Mouse (Mus musculus): ENCODE data around the gene Gm17949. TPM values are rescaled to one million over a fixed set of nuclear protein-coding genes. Genes with fewer than 3 reads are reported as not detected.

Gene Gm17949
- polyA plus RNA-seq, 1 experiment from 2014 or later = 0.15 TPM

DNA sequence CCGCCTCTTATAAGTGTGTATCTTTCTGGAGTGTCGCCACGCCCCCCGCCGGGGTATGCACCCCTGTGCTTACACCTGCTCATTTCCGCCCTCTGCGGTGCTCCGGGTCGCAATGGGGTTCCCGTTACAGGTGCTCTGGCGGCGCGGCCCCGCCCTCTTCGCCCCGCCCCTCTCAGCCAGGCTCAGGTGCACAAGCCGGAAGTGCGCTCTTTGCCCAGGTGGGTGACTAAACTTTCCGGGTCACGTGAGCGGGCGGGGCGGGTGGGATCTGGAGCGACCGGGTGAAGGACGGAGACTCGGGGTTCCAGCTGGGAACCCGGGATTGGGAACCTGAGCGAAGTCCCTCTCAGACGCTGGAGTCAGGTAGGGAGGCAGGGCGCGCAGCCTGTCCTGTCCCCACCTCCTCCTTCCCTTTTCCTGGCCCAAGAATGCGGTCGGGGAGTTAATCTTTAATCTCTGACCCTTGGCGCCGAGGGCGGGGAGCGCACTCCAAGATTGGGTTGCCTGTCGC lies 50.8 kb downstream of the Gm17949 start:
- no peaks in the 10 kb centered on the region for H3K9me3 ChIP-seq (ENCODE audit: control insufficient read depth, low read length)
- DNase-seq (ENCODE audit: low spot score) = peak; percentile 83
- H3K4me1 ChIP-seq (replicated peaks; ENCODE audit: control insufficient read depth, insufficient read depth, low read length) = peaks cover 8% of the 10 kb centered on the region; the same call in 1 of the 2 replicates
- peak; percentile 69 for ATAC-seq (replicated peaks; ENCODE audit: low FRiP score, low TSS enrichment, low read depth)
- peak overlapping the region; percentile 34 for H3K4me2 ChIP-seq (ENCODE audit: low read length)
- H3K27me3 ChIP-seq (replicated peaks; ENCODE audit: control insufficient read depth, insufficient read depth, low read length) = peaks cover 25% of the 10 kb centered on the region
- no peaks in the 10 kb centered on the region; the same call in 1 of the 2 replicates for H3K36me3 ChIP-seq (ENCODE audit: control insufficient read depth, insufficient read depth, low read length)
- H3K27ac ChIP-seq (ENCODE audit: low read depth) = peak overlapping the region; percentile 75
- peak overlapping the region; percentile 40 for H3K4me3 ChIP-seq (ENCODE audit: low read depth, low read length)
- 1% methylated on average over 39 of the region's 39 CpGs for WGBS
- H3K9ac ChIP-seq (ENCODE audit: low read length) = peak overlapping the region; percentile 51

DNA sequence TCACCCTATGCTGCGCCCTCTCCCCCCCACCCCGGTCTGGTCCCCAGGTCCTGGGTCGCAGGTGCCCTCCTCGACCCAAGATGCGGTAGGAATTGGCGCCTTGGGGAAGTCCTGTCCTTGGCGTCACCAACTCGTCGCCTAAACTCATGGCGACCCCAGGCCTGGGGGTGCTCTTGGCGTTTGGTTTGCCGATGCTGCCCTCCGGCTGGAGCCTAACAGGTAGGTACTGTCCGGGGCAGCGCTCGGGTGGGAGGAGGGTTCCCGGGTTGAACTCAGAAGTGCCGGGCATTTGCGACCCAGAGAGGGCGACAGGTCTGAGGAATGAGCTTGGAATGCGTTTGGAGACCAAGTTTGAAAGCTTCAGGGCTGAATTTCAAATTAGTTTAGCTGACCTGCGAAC lies 51.3 kb downstream of the Gm17949 start:
- ATAC-seq (replicated peaks; ENCODE audit: low FRiP score, low TSS enrichment, low read depth) = no peak
- Histone ChIP-seq H3K27ac (ENCODE audit: low read depth) (peak overlapping the region; percentile 75), H3K4me3 (ENCODE audit: low read depth, low read length) (peak overlapping the region; percentile 40), H3K27me3 (replicated peaks; ENCODE audit: control insufficient read depth, insufficient read depth, low read length) (peaks cover 25% of the 10 kb centered on the region), H3K4me2 (ENCODE audit: low read length) (peak overlapping the region; percentile 34), H3K36me3 (ENCODE audit: control insufficient read depth, insufficient read depth, low read length) (no peaks in the 10 kb centered on the region; the same call in 1 of the 2 replicates), H3K9me3 (ENCODE audit: control insufficient read depth, low read length) (no peaks in the 10 kb centered on the region), H3K9ac (ENCODE audit: low read length) (peak overlapping the region; percentile 51), H3K4me1 (replicated peaks; ENCODE audit: control insufficient read depth, insufficient read depth, low read length) (peaks cover 8% of the 10 kb centered on the region; the same call in 1 of the 2 replicates)
- WGBS = under 1% methylated on average over 20 of the region's 22 CpGs
- no peak for DNase-seq (ENCODE audit: low spot score)

DNA sequence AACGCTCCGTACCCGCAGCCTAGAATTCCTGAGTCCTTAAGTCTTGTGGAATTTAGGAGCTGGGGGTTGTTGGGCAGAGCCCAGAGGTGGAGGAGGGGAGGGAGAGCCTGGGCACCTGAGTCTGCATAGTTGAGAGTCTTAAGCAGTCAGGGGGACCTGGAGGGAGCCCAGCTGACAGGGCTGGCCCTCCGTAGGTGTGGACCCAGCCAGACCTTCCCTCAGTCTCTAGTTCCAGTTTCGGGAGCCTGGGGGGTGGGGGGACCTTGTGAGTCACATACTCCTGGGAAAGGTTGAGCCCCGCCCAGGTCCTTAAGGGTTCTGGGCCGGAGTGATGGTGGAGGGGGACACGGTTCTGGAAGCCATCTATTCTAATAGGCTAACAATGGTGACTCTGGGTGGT lies 51.8 kb downstream of the Gm17949 start:
- Histone ChIP-seq H3K9ac (ENCODE audit: low read length) (peak overlapping the region; percentile 51), H3K27ac (ENCODE audit: low read depth) (no peak overlapping the region), H3K36me3 (ENCODE audit: control insufficient read depth, insufficient read depth, low read length) (no peaks in the 10 kb centered on the region), H3K4me1 (replicated peaks; ENCODE audit: control insufficient read depth, insufficient read depth, low read length) (peaks cover 8% of the 10 kb centered on the region; the same call in 1 of the 2 replicates), H3K4me3 (ENCODE audit: low read depth, low read length) (peak overlapping the region; percentile 40), H3K9me3 (ENCODE audit: control insufficient read depth, low read length) (no peaks in the 10 kb centered on the region), H3K4me2 (ENCODE audit: low read length) (peak overlapping the region; percentile 34), H3K27me3 (replicated peaks; ENCODE audit: control insufficient read depth, insufficient read depth, low read length) (peaks cover 25% of the 10 kb centered on the region)
- WGBS = 11% methylated on average over 8 of the region's 8 CpGs
- DNase-seq (ENCODE audit: low spot score) (no peak), ATAC-seq (replicated peaks; ENCODE audit: low FRiP score, low TSS enrichment, low read depth) (no peak)

DNA sequence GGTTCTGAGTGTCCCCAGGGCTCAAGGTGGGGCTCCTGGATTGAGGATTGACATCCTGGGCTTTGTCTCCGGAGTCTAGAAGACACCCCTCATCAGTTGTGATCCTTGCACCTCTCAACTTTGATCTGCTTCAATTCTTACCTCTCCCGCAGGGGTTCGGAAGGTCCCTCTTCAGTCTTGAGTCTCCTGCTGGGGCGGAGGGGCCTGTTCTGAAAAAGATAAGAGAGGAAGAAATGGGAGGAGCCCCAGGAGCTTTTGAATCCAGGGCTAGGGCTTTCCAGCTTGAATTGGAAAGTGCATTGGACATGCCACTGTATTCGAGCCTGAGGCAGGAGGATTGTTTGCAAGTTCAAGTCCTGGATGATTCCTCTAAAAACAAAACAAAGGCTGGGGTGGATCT lies 55.6 kb downstream of the Gm17949 start:
- H3K9me3 ChIP-seq (ENCODE audit: control insufficient read depth, low read length) = no peaks in the 10 kb centered on the region
- H3K4me1 ChIP-seq (replicated peaks; ENCODE audit: control insufficient read depth, insufficient read depth, low read length) = peaks cover 7% of the 10 kb centered on the region; the same call in 1 of the 2 replicates
- no peak overlapping the region for H3K9ac ChIP-seq (ENCODE audit: low read length)
- H3K4me3 ChIP-seq (ENCODE audit: low read depth, low read length) = no peak overlapping the region
- H3K27me3 ChIP-seq (replicated peaks; ENCODE audit: control insufficient read depth, insufficient read depth, low read length) = peaks cover 15% of the 10 kb centered on the region
- no peak overlapping the region for H3K27ac ChIP-seq (ENCODE audit: low read depth)
- ATAC-seq (replicated peaks; ENCODE audit: low FRiP score, low TSS enrichment, low read depth) = no peak
- no peak overlapping the region for H3K4me2 ChIP-seq (ENCODE audit: low read length)
- no peaks in the 10 kb centered on the region for H3K36me3 ChIP-seq (ENCODE audit: control insufficient read depth, insufficient read depth, low read length)
- WGBS = 63% methylated on average over 5 of the region's 5 CpGs
- DNase-seq (ENCODE audit: low spot score) = no peak

DNA sequence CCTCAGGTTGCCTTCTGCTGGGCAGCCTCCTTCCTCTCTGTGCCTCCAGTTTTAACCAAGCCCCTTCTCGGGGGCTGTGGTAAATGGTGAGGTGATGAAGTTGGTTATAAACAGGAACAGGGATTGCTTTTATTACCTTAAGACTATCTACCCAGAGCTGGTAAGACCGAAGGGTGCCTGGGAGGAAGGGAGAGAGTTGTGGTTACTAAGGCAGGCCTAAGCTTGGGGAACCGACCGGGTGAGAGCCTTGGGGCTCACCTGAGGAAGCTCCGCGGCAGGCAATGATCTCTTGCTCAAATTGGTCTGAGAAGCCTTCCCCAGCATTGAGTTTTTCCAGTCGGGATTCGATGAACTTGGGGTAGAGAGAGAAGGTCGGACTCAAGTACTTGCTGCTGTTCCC lies 59.0 kb downstream of the Gm17949 start:
- no peaks in the 10 kb centered on the region for H3K4me1 ChIP-seq (replicated peaks; ENCODE audit: control insufficient read depth, insufficient read depth, low read length)
- WGBS = 8% methylated on average over 9 of the region's 9 CpGs
- no peaks in the 10 kb centered on the region for H3K27me3 ChIP-seq (replicated peaks; ENCODE audit: control insufficient read depth, insufficient read depth, low read length)
- peak overlapping the region; percentile 47; the same call in 1 of the 2 replicates for H3K27ac ChIP-seq (ENCODE audit: low read depth)
- no peaks in the 10 kb centered on the region for H3K36me3 ChIP-seq (ENCODE audit: control insufficient read depth, insufficient read depth, low read length)
- H3K4me2 ChIP-seq (ENCODE audit: low read length) = peak overlapping the region; percentile 37
- H3K9ac ChIP-seq (ENCODE audit: low read length) = no peak overlapping the region
- H3K9me3 ChIP-seq (ENCODE audit: control insufficient read depth, low read length) = no peaks in the 10 kb centered on the region
- ATAC-seq (replicated peaks; ENCODE audit: low FRiP score, low TSS enrichment, low read depth) (peak; percentile 57; the same call in 1 of the 2 replicates), DNase-seq (ENCODE audit: low spot score) (no peak)
- H3K4me3 ChIP-seq (ENCODE audit: low read depth, low read length) = peak overlapping the region; percentile 2; the same call in 1 of the 2 replicates

DNA sequence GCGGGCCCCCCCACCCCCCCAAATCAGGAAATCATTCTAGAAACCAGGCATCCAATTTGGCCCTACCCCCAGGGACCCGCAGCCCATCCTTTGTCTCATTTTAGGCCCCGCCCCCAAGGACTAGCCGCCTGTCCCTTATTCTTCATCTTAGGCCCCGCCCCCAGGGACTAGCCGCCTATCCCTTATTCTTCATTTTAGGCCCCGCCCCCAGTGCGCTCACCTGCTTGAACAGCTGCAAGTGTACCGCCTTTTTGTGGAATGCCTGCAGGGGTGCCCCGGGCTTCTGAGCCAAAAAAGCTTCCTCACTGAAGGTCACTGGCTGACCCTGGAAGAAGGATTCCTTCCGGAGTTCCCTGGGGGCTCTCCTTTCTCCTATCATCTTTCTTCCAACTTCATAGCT lies 59.4 kb downstream of the Gm17949 start:
- Histone ChIP-seq H3K9ac (ENCODE audit: low read length) (no peak overlapping the region), H3K27me3 (replicated peaks; ENCODE audit: control insufficient read depth, insufficient read depth, low read length) (no peaks in the 10 kb centered on the region), H3K4me2 (ENCODE audit: low read length) (peak overlapping the region; percentile 37), H3K4me1 (replicated peaks; ENCODE audit: control insufficient read depth, insufficient read depth, low read length) (no peaks in the 10 kb centered on the region), H3K27ac (ENCODE audit: low read depth) (no peak overlapping the region), H3K4me3 (ENCODE audit: low read depth, low read length) (peak overlapping the region; percentile 2; the same call in 1 of the 2 replicates), H3K9me3 (ENCODE audit: control insufficient read depth, low read length) (no peaks in the 10 kb centered on the region), H3K36me3 (ENCODE audit: control insufficient read depth, insufficient read depth, low read length) (no peaks in the 10 kb centered on the region)
- DNase-seq (ENCODE audit: low spot score) (peak; percentile 75), ATAC-seq (replicated peaks; ENCODE audit: low FRiP score, low TSS enrichment, low read depth) (peak; percentile 80)
- 3% methylated on average over 11 of the region's 11 CpGs for WGBS

Other genes starting within 250 kb of the Gm17949 start
- gene Dus3l, start 246.7 kb upstream of the Gm17949 start, polyA plus RNA-seq (2014; fragmentation: Nextera tagmentation; extraction: Ambion mirVana) = 45.6 and 47.4 TPM in 2 replicates
- 1.7 and 2.3 TPM in 2 replicates for gene Prr22, start 241.2 kb upstream of the Gm17949 start, polyA plus RNA-seq (2014; fragmentation: Nextera tagmentation; extraction: Ambion mirVana)
- 4.5 and 4.9 TPM in 2 replicates for gene Rfx2, start 180.5 kb upstream of the Gm17949 start, polyA plus RNA-seq (2014; fragmentation: Nextera tagmentation; extraction: Ambion mirVana)
- not detected in 2 replicates for gene Acsbg2, start 137.0 kb upstream of the Gm17949 start, polyA plus RNA-seq (2014; fragmentation: Nextera tagmentation; extraction: Ambion mirVana)
- gene 1700061G19Rik, start 136.0 kb upstream of the Gm17949 start, polyA plus RNA-seq (2014; fragmentation: Nextera tagmentation; extraction: Ambion mirVana) = 0.12 and 0.34 TPM in 2 replicates
- gene Mllt1, start 76.1 kb upstream of the Gm17949 start, polyA plus RNA-seq (2014; fragmentation: Nextera tagmentation; extraction: Ambion mirVana) = 26.7 and 30.4 TPM in 2 replicates
- 0.09 and 0.28 TPM in 2 replicates for gene Acer1, start 29.3 kb upstream of the Gm17949 start, polyA plus RNA-seq (2014; fragmentation: Nextera tagmentation; extraction: Ambion mirVana)
- 186 and 190 TPM in 2 replicates for gene Clpp, start 21.2 kb upstream of the Gm17949 start, polyA plus RNA-seq (2014; fragmentation: Nextera tagmentation; extraction: Ambion mirVana)
- gene Alkbh7, start 14.1 kb upstream of the Gm17949 start, polyA plus RNA-seq (2014; fragmentation: Nextera tagmentation; extraction: Ambion mirVana) = 48.0 and 49.1 TPM in 2 replicates
- not detected in 2 replicates for gene Pspn, start 11.5 kb upstream of the Gm17949 start, polyA plus RNA-seq (2014; fragmentation: Nextera tagmentation; extraction: Ambion mirVana)
- gene Gtf2f1, start 181 bp upstream of the Gm17949 start, polyA plus RNA-seq (2014; fragmentation: Nextera tagmentation; extraction: Ambion mirVana) = 60.5 and 64.2 TPM in 2 replicates
- gene Khsrp, start 20.1 kb downstream of the Gm17949 start, polyA plus RNA-seq (2014; fragmentation: Nextera tagmentation; extraction: Ambion mirVana) = 45.9 and 59.1 TPM in 2 replicates
- not detected in 2 replicates for gene Slc25a41, start 30.2 kb downstream of the Gm17949 start, polyA plus RNA-seq (2014; fragmentation: Nextera tagmentation; extraction: Ambion mirVana)
- 60.3 and 75.4 TPM in 2 replicates for gene Crb3, start 47.6 kb downstream of the Gm17949 start, polyA plus RNA-seq (2014; fragmentation: Nextera tagmentation; extraction: Ambion mirVana)
- gene Slc25a23, start 48.4 kb downstream of the Gm17949 start, polyA plus RNA-seq (2014; fragmentation: Nextera tagmentation; extraction: Ambion mirVana) = 11.2 and 12.2 TPM in 2 replicates
- gene Dennd1c, start 67.0 kb downstream of the Gm17949 start, polyA plus RNA-seq (2014; fragmentation: Nextera tagmentation; extraction: Ambion mirVana) = 6.3 and 6.4 TPM in 2 replicates
- gene Tubb4a, start 76.3 kb downstream of the Gm17949 start, polyA plus RNA-seq (2014; fragmentation: Nextera tagmentation; extraction: Ambion mirVana) = 36.4 and 43.1 TPM in 2 replicates
- 10.4 and 10.8 TPM in 2 replicates for gene Tnfsf9, start 93.9 kb downstream of the Gm17949 start, polyA plus RNA-seq (2014; fragmentation: Nextera tagmentation; extraction: Ambion mirVana)
- not detected in 2 replicates for gene Cd70, start 138.3 kb downstream of the Gm17949 start, polyA plus RNA-seq (2014; fragmentation: Nextera tagmentation; extraction: Ambion mirVana)
- gene Tnfsf14, start 182.7 kb downstream of the Gm17949 start, polyA plus RNA-seq (2014; fragmentation: Nextera tagmentation; extraction: Ambion mirVana) = 0.19 TPM in 1 of 2 replicates, not detected in the other
- 0.66 and 0.70 TPM in 2 replicates for gene C3, start 216.7 kb downstream of the Gm17949 start, polyA plus RNA-seq (2014; fragmentation: Nextera tagmentation; extraction: Ambion mirVana)
- 34.1 and 37.1 TPM in 2 replicates for gene Gpr108, start 237.0 kb downstream of the Gm17949 start, polyA plus RNA-seq (2014; fragmentation: Nextera tagmentation; extraction: Ambion mirVana)
- gene Trip10, start 238.0 kb downstream of the Gm17949 start, polyA plus RNA-seq (2014; fragmentation: Nextera tagmentation; extraction: Ambion mirVana) = 40.5 and 41.6 TPM in 2 replicates

All from intestine, embryonic 14.5 days (tissue).